ENCODE assay signal across 10 mouse cellular contexts in genomic region chr2:147905759-147906740, GRCm38 (mm10).
A peak's percentile ranks its signal among the peaks of the same experiment; 100 is the strongest.
DNase-seq lines count a peak whose midpoint lies in the region; ATAC-seq and TF ChIP-seq lines count a peak whose summit lies in the region.
"Had no signal": no experiment of that assay in that cellular context is flagged by ENCODE, and none has a peak within 500 bp of the region (broad histone marks: within the 10 kb centered on the region; RNA-seq: fewer than 3 reads in every experiment).

No protein-coding gene starts in this region.

- H3K9me3 ChIP-seq in forebrain, embryonic 10.5 days = no peaks in the 10 kb centered on the region
- no peaks in the 10 kb centered on the region for H3K9me3 ChIP-seq in forebrain, postnatal 0 days (ENCODE audit: low read length)
- H3K9me3 ChIP-seq in kidney, embryonic 14.5 days (ENCODE audit: control insufficient read depth, low read length) = no peaks in the 10 kb centered on the region
- no peaks in the 10 kb centered on the region for H3K9me3 ChIP-seq in midbrain, embryonic 14.5 days (ENCODE audit: control insufficient read depth, low read length)

- no peak overlapping the region for H3K27ac ChIP-seq in forebrain, embryonic 10.5 days
- H3K27ac ChIP-seq in forebrain, postnatal 0 days (ENCODE audit: low read depth, low read length) = no peak overlapping the region
- no peak overlapping the region for H3K27ac ChIP-seq in kidney, embryonic 14.5 days (ENCODE audit: low read depth, low read length)
- no peak overlapping the region for H3K27ac ChIP-seq in midbrain, embryonic 14.5 days (replicated peaks; ENCODE audit: low read depth, low read length)

- no peak for TF ChIP-seq CTCF in forebrain, postnatal 0 days (IDR thresholded peaks at IDR 0.05; ENCODE audit: low read depth)

- H3K4me3 ChIP-seq in forebrain, embryonic 10.5 days = no peak overlapping the region
- H3K4me3 ChIP-seq in forebrain, postnatal 0 days (ENCODE audit: low read depth, low read length) = no peak overlapping the region
- H3K4me3 ChIP-seq in kidney, embryonic 14.5 days (ENCODE audit: low read length) = no peak overlapping the region
- H3K4me3 ChIP-seq in midbrain, embryonic 14.5 days (replicated peaks; ENCODE audit: low read depth, low read length) = no peak overlapping the region

- H3K4me2 ChIP-seq in forebrain, postnatal 0 days (ENCODE audit: low read depth) = no peak overlapping the region
- no peak overlapping the region; the same call in 1 of the 2 replicates for H3K4me2 ChIP-seq in kidney, embryonic 14.5 days (replicated peaks; ENCODE audit: low read depth, low read length)
- no peak overlapping the region; the same call in 1 of the 2 replicates for H3K4me2 ChIP-seq in midbrain, embryonic 14.5 days (ENCODE audit: low read length)

- WGBS in forebrain, embryonic 10.5 days = 15% methylated on average over 19 of the region's 19 CpGs
- 21% methylated on average over 19 of the region's 19 CpGs for WGBS in forebrain, postnatal 0 days
- WGBS in kidney, embryonic 14.5 days = 13% methylated on average over 19 of the region's 19 CpGs
- WGBS in midbrain, embryonic 14.5 days = 6% methylated on average over 19 of the region's 19 CpGs

- DNase-seq in forebrain, embryonic 10.5 days (ENCODE audit: extremely low spot score, low spot score) = peak; percentile 29
- no peak for DNase-seq in forebrain, postnatal 0 days
- DNase-seq in embryo, embryonic 9.5 days (ENCODE audit: extremely low spot score) = peak; percentile 47
- peak; percentile 38 for DNase-seq in midbrain, embryonic 14.5 days
- DNase-seq in right cerebral cortex, adult 2 months (ENCODE audit: low spot score in 2 of 2) = no peak
- no peak for DNase-seq in thymus, postnatal 36 days
- DNase-seq: heart, postnatal 10 days had no signal

- peaks cover 38% of the 10 kb centered on the region for H3K4me1 ChIP-seq in forebrain, embryonic 10.5 days
- H3K4me1 ChIP-seq in forebrain, postnatal 0 days (ENCODE audit: insufficient read depth) = no peaks in the 10 kb centered on the region
- no peaks in the 10 kb centered on the region for H3K4me1 ChIP-seq in kidney, embryonic 14.5 days (ENCODE audit: control insufficient read depth, insufficient read depth, low read length)
- peaks cover 17% of the 10 kb centered on the region; the same call in 1 of the 2 replicates for H3K4me1 ChIP-seq in midbrain, embryonic 14.5 days (ENCODE audit: control insufficient read depth, insufficient read depth, low read length)

- no peak overlapping the region for H3K9ac ChIP-seq in forebrain, postnatal 0 days
- H3K9ac ChIP-seq in kidney, embryonic 14.5 days (ENCODE audit: low read depth, low read length) = no peak overlapping the region
- H3K9ac ChIP-seq in midbrain, embryonic 14.5 days (replicated peaks; ENCODE audit: low read length) = no peak overlapping the region

- peaks cover 98% of the 10 kb centered on the region for H3K27me3 ChIP-seq in forebrain, embryonic 10.5 days (ENCODE audit: poor library complexity, severe bottlenecking)
- H3K27me3 ChIP-seq in forebrain, postnatal 0 days (ENCODE audit: insufficient read depth, low read length) = no peaks in the 10 kb centered on the region; the same call in 1 of the 2 replicates
- no peaks in the 10 kb centered on the region for H3K27me3 ChIP-seq in kidney, embryonic 14.5 days (ENCODE audit: control insufficient read depth, insufficient read depth, low read length)
- H3K27me3 ChIP-seq in midbrain, embryonic 14.5 days (ENCODE audit: control insufficient read depth, insufficient read depth, low read length) = peaks cover 66% of the 10 kb centered on the region

- no peak for ATAC-seq in forebrain, postnatal 0 days
- ATAC-seq in kidney, embryonic 14.5 days (ENCODE audit: low FRiP score, low TSS enrichment) = peak; percentile 80; the same call in 1 of the 2 replicates
- peak; percentile 52; the same call in 1 of the 2 replicates for ATAC-seq in midbrain, embryonic 14.5 days (ENCODE audit: low FRiP score, low TSS enrichment)
- ATAC-seq in inflammation-experienced regulatory T-cells, adult 6 months = no peak
- ATAC-seq: lung, postnatal 0 days had no signal

- no peaks in the 10 kb centered on the region for H3K36me3 ChIP-seq in forebrain, embryonic 10.5 days (replicated peaks)
- H3K36me3 ChIP-seq in forebrain, postnatal 0 days (ENCODE audit: insufficient read depth) = no peaks in the 10 kb centered on the region
- no peaks in the 10 kb centered on the region for H3K36me3 ChIP-seq in kidney, embryonic 14.5 days (ENCODE audit: control insufficient read depth, insufficient read depth, low read length)
- no peaks in the 10 kb centered on the region for H3K36me3 ChIP-seq in midbrain, embryonic 14.5 days (ENCODE audit: control insufficient read depth, insufficient read depth, low read length)

Comparison
In these comparisons a context has a peak if more than half of its experiments do, and no peak if none do; other contexts are left out.
1. DNase-seq: peak in forebrain, embryonic 10.5 days (single experiment), embryo, embryonic 9.5 days (single experiment) and midbrain, embryonic 14.5 days (single experiment); none in forebrain, postnatal 0 days (single experiment), right cerebral cortex, adult 2 months (0 of 2) and thymus, postnatal 36 days (0 of 2).
2. ATAC-seq: peak in kidney, embryonic 14.5 days (single experiment) and midbrain, embryonic 14.5 days (single experiment); none in forebrain, postnatal 0 days (single experiment) and inflammation-experienced regulatory T-cells, adult 6 months (single experiment).